Mouse (Mus musculus) hindbrain, embryonic 12.5 days (tissue): ENCODE measurements around the gene Ifit2. TPM values are rescaled to one million over a fixed set of nuclear protein-coding genes. Genes with fewer than 3 reads are reported as not detected.
"Not testable (repeated sequence)": the region's sequence is repeated elsewhere in the genome, so short reads cannot be mapped to it uniquely, and the experiment has no call there.

ENCODE experiments used
- ATAC-seq: fragments of 200-750 bp; cut with Nextera tagmentation; 2 replicates; pipeline ENCODE4 v1.8.0; 2017; ENCODE audit warnings: moderate TSS enrichment; ENCODE audit not compliant: low FRiP score
- H3K27ac ChIP-seq: fragments of 300-500 bp; sonication (generic); 2 replicates; pipeline ENCODE4 v1.5.1; 2016; ENCODE audit warnings: mild to moderate bottlenecking
- H3K27me3 ChIP-seq: fragments of 300-500 bp; sonication (generic); 2 replicates; pipeline ENCODE4 v1.6.1; 2016; ENCODE audit warnings: mild to moderate bottlenecking
- H3K36me3 ChIP-seq: fragments of 300-500 bp; sonication (generic); 2 replicates; pipeline ENCODE4 v1.6.1; 2016; ENCODE audit warnings: mild to moderate bottlenecking
- H3K4me1 ChIP-seq: fragments of 300-500 bp; sonication (generic); 2 replicates; pipeline ENCODE4 v1.6.1; 2016
- H3K4me2 ChIP-seq: fragments of 300-500 bp; sonication (generic); replicated peaks from 2 replicates; pipeline ENCODE4 v1.6.1; 2016; ENCODE audit warnings: mild to moderate bottlenecking
- H3K4me3 ChIP-seq: fragments of 300-500 bp; sonication (generic); 2 replicates; pipeline ENCODE4 v1.5.1; 2016; ENCODE audit warnings: mild to moderate bottlenecking
- H3K9ac ChIP-seq: fragments of 300-500 bp; sonication (generic); 2 replicates; pipeline ENCODE4 v1.6.1; 2016; ENCODE audit warnings: mild to moderate bottlenecking, moderate library complexity
- H3K9me3 ChIP-seq: fragments of 300-500 bp; sonication (generic); replicated peaks from 2 replicates; pipeline ENCODE4 v1.6.1; 2016; ENCODE audit warnings: mild to moderate bottlenecking
- WGBS: fragments of 180-500 bp; shearing (Covaris S2); methylation state at CpG from one replicate; pipeline ENCODE4 v1.1.7; 2016; 5-methylcytosine and 5-hydroxymethylcytosine counted together
- polyA plus RNA-seq: library from polyadenylated mRNA; unstranded; fragments of >200 nt; fragmentation: Nextera tagmentation; extraction: Ambion mirVana; gene quantifications from 2 replicates; pipeline ENCODE4 v1.2.1, GENCODE M21; 2016

Gene Ifit2
- polyA plus RNA-seq, 1 experiment from 2014 or later, result 4.2 TPM

DNA sequence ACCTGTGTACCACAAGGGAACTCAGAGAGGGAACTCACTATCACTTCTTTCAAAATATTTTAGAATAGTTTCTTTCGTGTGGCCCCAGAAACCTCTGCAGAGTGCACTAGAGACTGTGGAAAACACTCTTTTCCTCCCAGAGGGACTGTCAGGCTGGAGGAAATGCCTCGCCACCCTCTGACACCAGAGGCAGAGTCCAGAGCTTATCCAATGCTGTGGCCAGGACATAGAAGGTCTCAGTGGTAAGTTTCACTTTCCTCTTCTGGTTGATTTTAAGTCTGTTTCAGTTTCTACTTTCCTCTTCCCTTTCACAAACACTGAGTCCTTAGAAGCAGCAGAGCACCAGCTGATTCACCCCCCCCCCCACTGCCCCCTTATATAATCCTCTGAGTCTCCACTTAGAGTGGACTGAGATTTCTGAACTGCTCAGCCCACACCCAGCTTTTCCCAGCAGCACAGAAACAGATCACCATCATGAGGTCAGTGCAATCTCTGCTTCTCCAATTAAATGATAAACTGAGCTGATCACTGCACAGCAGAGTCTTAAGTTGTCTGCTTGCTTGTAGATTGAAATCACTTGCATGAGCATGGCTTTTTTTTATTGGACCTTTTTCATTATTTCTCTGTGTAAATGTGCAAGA, 32.8 kb downstream of the Ifit2 start, which contains the start of gene Ifit3:
Ifit3 (plus strand) TSS at position 406 of the 641 bp plus-strand sequence.
- H3K9me3 ChIP-seq, H3K4me1 ChIP-seq, H3K27me3 ChIP-seq, ATAC-seq, H3K27ac ChIP-seq, H3K36me3 ChIP-seq, H3K4me3 ChIP-seq, H3K4me2 ChIP-seq, H3K9ac ChIP-seq: not testable (repeated sequence)
- WGBS, result 66% methylated on average over 2 of the region's 2 CpGs

DNA sequence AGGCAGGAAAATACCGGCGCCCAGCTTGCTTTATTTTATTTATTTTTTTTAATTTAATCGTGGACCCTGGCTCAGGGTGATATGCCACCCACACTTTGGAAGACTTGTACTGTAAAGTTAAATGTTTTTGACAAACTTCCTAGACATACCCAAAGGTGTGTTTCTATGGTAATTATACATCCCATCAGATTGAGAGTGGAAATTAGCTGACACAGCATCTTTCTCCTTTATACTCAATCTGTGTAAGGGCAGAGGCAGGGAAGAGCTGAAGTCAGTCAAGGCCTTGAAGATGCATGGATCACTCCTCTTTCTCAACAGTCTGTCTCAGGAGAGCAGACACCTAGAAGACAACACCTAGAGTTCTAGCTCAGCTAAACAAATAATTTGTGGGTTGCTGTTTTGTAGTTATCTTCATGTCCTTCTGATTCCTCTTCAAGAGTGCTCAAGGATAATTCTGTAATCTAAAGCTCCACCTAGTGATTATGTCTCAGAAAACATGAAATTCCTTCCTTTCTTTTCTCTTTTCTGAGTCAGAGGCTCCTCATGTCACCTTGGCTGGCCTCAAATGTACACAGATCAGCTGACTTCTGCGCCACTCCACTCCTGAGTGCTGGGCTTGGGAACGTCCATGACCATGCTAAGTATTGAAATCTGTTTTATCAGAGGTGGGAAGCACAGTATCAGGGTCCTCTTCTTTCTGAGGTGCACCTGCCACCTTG, 35.4 kb downstream of the Ifit2 start:
- H3K9me3 ChIP-seq, H3K27me3 ChIP-seq, H3K4me2 ChIP-seq, H3K36me3 ChIP-seq, H3K4me3 ChIP-seq, H3K27ac ChIP-seq, H3K9ac ChIP-seq, ATAC-seq, H3K4me1 ChIP-seq: not testable (repeated sequence)
- WGBS, result 79% methylated on average over 5 of the region's 5 CpGs

DNA sequence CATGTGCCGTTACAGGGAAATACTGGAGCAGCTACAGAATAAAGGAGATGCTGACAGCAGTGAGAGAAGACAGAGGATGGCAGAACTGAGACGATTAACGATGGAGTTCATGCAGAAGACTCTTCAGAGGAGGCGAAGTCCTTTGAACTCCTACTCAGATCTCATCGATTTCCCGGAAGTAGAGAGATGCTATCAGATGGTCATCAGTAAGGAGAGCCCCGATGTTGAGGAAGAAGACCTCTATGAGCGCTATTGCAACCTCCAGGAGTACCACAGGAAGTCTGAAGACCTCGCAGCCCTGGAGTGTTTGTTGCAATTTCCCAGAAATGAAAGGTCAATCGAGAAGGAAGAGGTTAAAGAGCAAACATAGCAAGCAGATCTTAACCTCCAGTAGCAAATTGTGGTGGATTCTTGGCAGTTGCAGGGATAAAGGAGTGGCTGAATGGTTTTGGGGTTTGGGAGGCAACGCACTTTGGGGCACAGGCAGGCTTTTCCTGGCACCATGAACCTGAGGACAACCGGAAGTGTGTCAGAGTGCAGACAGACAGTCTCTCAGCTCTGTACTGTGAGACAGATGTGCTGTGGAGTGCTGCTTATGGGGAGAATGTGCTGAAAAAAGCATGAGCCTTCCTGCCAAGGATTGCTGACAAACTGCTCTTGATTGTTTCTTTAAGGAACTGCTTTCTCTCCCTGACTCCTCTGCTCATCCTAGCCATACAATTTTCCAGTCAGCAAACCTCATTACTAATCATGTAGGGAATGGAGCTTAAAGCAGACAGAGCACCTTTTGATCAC, 37.6 kb downstream of the Ifit2 start:
- not testable (repeated sequence) for H3K27me3 ChIP-seq, H3K4me3 ChIP-seq, ATAC-seq, H3K27ac ChIP-seq, H3K9ac ChIP-seq, H3K36me3 ChIP-seq, H3K4me1 ChIP-seq, H3K4me2 ChIP-seq, H3K9me3 ChIP-seq
- WGBS, result 81% methylated on average over 7 of the region's 12 CpGs

DNA sequence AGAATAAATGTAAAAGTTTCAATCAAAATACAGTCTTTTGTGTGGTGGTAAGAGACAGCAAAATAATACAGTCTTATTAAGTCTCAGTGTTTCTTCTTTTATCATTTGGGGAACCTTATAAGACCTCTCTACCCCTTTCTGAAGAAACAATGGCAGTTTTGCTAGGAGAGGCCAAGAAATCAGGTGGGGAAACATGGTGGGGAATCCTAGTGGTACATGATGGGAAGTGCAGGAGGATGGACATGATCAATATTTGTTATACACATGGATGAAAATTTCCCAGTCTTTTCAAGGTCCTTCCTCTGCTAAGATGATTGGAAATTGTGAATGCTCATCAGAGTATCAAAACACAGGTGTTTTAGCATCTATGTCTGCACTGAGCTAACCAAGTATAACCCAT, 38.5 kb downstream of the Ifit2 start:
- Histone ChIP-seq H3K9ac (no peak overlapping the region), H3K4me3 (no peak overlapping the region), H3K27me3 (no peaks in the 10 kb centered on the region), H3K27ac (no peak overlapping the region), H3K4me1 (no peaks in the 10 kb centered on the region), H3K36me3 (no peaks in the 10 kb centered on the region), H3K9me3 (no peaks in the 10 kb centered on the region), H3K4me2 (no peak overlapping the region)
- no peak for ATAC-seq

DNA sequence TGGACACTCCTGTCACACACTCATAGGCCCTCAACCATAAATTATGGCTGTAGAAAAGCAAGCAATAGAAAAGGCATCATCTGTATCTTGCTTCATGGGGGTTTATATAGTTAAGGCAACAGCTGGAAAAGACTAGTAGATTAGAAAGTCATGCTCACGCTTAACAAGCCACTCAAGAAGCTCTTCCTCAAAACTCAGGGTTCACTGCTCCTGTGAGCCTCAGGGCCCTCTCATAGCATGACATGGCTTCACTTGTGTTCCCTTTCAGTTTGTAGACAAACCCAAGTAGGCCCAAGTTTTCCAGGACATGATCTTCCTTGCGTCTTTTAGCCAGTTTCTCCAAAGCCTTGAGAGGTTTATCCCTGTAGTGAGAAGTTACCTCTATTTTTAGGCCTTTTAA, 43.0 kb downstream of the Ifit2 start:
- Histone ChIP-seq H3K4me1 (no peaks in the 10 kb centered on the region), H3K9ac (no peak overlapping the region), H3K4me3 (no peak overlapping the region), H3K4me2 (no peak overlapping the region), H3K27ac (no peak overlapping the region), H3K36me3 (no peaks in the 10 kb centered on the region), H3K9me3 (no peaks in the 10 kb centered on the region), H3K27me3 (no peaks in the 10 kb centered on the region)
- 91% methylated on average over 2 of the region's 2 CpGs for WGBS
- no peak for ATAC-seq

DNA sequence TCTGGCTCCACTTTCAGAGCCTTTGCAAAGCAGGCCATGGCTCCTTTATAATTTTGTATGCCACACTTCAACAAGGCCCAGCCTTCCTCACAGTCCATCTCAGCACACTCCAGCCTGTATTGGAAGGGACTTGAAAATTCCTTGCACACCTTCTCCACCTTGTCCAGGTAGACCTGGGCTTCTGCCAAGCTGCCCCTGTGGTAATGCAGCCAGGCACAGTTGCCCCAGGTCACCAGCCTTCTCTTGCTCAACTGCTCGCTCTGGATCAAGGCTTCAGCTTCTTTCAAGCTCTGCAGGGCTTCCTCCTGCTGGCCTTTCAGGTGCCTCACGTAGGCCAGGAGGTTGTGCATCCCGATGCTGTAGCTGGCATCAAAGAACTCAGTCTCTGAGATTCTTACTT, 44.0 kb downstream of the Ifit2 start:
- H3K4me2 ChIP-seq, H3K4me3 ChIP-seq, H3K9me3 ChIP-seq, H3K36me3 ChIP-seq, H3K27ac ChIP-seq, H3K9ac ChIP-seq, H3K27me3 ChIP-seq, H3K4me1 ChIP-seq, ATAC-seq: not testable (repeated sequence)
- WGBS, result 88% methylated on average over 3 of the region's 3 CpGs

DNA sequence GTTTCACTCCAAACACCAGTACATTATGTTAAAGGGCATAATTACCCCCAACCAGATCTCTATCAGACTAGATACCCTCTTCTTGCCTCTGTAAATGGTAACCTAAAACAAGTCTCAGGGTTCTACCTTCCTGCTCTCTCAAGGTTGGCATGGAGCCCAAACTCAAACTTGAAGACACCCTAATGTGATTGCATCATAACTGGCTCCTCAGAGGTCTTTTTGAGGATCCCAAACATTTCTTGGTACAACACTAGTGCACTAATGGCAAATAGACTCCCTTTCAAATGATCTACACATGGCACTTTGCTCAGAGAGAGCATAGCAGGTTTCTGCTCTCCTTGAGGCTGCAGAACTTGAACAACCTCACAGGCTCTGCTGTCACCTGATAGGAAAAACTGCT, 46.3 kb downstream of the Ifit2 start:
- H3K4me1 ChIP-seq, result no peaks in the 10 kb centered on the region
- no peak overlapping the region for H3K27ac ChIP-seq
- no peaks in the 10 kb centered on the region for H3K36me3 ChIP-seq
- no peak for ATAC-seq
- H3K27me3 ChIP-seq, result no peaks in the 10 kb centered on the region
- H3K4me2 ChIP-seq, result no peak overlapping the region
- H3K9ac ChIP-seq, result no peak overlapping the region
- no peak overlapping the region for H3K4me3 ChIP-seq
- H3K9me3 ChIP-seq, result 0 out of 2 replicates have a peak, but pooled peaks cover 2% of the 10 kb centered on the region

DNA sequence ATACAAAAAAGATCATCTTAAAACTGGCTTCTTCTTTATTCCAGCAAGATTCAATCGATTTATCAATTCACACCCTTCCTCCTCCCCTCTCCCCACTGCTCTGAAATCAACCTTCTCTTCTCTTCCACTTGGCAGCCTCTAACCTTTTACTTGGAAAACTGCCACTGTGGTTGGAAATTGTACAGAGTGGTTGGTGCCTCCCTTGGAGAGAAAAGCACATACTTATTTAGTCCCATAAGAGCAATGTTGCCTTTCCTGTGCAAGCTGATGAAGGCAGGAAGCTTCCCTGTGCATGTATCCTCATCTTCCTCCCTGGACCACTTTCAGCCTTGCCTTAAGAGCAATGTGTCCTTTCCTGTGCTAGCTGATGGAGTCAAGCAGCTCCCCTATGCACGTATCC, 47.8 kb downstream of the Ifit2 start:
- WGBS, result 94% methylated on average over 2 of the region's 2 CpGs
- ATAC-seq, result no peak

DNA sequence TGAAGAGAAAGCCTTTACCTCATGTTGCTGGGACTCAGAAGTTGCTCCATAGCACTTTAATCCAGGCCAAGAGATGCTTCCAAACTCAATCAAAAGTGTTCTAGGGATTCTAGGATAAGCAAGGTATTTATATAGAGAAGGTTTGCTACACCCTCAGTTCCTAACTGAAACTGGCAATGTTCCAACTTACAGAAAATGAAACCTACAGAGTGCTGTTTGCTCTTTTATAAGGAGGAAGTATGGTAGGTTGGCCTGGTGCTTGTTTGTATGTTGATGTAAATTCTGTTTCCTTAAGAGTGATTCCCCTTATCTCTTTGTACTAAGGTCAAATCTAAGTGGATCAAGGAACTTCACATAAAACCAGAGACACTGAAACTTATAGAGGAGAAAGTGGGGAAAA, 48.8 kb downstream of the Ifit2 start:
- not testable (repeated sequence) for H3K27me3 ChIP-seq, H3K9me3 ChIP-seq, H3K4me2 ChIP-seq, H3K4me3 ChIP-seq, H3K36me3 ChIP-seq, H3K9ac ChIP-seq, H3K27ac ChIP-seq, ATAC-seq, H3K4me1 ChIP-seq

More for the DNA sequence above, 47.8 kb downstream of the Ifit2 start:
- no peaks in the 10 kb centered on the region for H3K36me3 ChIP-seq
- no peak overlapping the region for H3K27ac ChIP-seq
- H3K4me2 ChIP-seq, result no peak overlapping the region
- no peak overlapping the region for H3K4me3 ChIP-seq
- no peaks in the 10 kb centered on the region for H3K4me1 ChIP-seq
- H3K9ac ChIP-seq, result no peak overlapping the region
- H3K27me3 ChIP-seq, result no peaks in the 10 kb centered on the region
- H3K9me3 ChIP-seq, result 0 out of 2 replicates have a peak, but pooled peaks cover 2% of the 10 kb centered on the region

DNA sequence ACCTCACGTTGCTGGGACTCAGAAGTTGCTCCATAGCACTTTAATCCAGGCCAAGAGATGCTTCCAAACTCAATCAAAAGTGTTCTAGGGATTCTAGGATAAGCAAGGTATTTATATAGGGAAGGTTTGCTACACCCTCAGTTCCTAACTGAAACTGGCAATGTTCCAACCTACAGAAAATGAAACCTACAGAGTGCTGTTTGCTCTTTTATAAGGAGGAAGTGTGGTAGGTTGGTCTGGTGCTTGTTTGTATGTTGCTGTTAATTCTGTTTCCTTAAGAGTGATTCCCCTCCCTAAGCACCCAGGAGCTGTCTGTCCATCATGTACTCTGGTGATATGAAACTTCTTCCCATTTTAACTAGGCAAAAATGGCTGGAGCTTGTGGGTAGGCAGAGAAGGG, 51.4 kb downstream of the Ifit2 start, which contains the start of gene Ifit1bl1:
Ifit1bl1 (minus strand) TSS at position 69 of the 400 bp plus-strand sequence.
- not testable (repeated sequence) for H3K9ac ChIP-seq, H3K27me3 ChIP-seq, ATAC-seq, H3K27ac ChIP-seq, H3K36me3 ChIP-seq, H3K4me3 ChIP-seq, H3K4me1 ChIP-seq, H3K4me2 ChIP-seq, H3K9me3 ChIP-seq
- 30% methylated on average over 1 of the region's 1 CpGs for WGBS

DNA sequence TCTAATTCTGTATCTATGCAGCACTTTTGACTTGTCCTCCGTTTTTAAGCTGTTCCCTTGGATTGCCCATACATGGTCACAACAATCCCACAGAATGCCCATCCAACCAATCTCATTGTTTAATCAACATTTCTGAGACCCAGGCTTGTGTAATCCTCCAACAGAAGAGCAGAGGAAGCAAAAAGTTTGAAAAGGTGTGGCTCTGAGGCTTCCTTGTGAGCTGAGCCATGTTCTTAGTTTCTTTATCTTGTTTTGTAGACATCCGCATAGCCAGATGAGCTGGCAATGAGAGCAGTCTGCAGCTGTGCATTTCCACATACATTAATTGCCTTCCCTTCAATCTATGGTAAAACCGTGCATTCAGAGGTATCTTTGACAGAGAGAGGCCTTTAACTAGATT, 55.0 kb downstream of the Ifit2 start:
- no peak for ATAC-seq
- Histone ChIP-seq H3K27ac (no peak overlapping the region), H3K4me2 (no peak overlapping the region), H3K36me3 (no peaks in the 10 kb centered on the region), H3K27me3 (no peaks in the 10 kb centered on the region), H3K9me3 (0 out of 2 replicates have a peak, but pooled peaks cover 2% of the 10 kb centered on the region), H3K4me3 (no peak overlapping the region), H3K9ac (no peak overlapping the region), H3K4me1 (no peaks in the 10 kb centered on the region)
- 88% methylated on average over 3 of the region's 3 CpGs for WGBS

DNA sequence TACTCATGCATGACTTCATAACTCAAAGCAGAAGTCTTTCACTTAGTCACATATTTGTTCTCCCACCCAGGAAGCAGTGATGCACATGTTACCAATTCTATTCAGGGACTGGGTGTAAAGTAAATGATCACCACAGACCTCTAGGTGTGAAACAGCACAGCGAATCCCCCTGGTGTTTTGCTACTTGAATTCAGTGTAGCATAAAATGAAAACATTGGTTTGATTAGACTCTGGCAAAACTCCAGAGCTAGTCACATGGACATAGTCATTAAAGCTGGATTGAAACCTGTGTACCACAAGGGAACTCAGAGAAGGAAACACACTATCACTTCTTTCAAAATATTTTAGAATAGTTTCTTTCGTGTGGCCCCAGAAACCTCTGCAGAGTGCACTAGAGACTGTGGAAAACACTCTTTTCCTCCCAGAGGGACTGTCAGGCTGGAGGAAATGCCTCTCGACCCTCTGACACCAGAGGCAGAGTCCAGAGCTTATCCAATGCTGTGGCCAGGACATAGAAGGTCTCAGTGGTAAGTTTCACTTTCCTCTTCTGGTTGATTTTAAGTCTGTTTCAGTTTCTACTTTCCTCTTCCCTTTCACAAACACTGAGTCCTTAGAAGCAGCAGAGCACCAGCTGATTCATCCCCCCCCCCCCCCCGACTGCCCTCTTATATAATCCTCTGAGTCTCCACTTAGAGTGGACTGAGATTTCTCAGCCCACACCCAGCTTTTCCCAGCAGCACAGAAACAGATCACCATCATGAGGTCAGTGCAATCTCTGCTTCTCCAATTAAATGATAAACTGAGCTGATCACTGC, 57.0 kb downstream of the Ifit2 start, which contains the start of gene Ifit3b:
Ifit3b (plus strand) TSS at position 734 of the 815 bp plus-strand sequence.
- H3K36me3 ChIP-seq, H3K9ac ChIP-seq, H3K27ac ChIP-seq, H3K4me3 ChIP-seq, H3K4me2 ChIP-seq, H3K9me3 ChIP-seq, ATAC-seq, H3K27me3 ChIP-seq, H3K4me1 ChIP-seq: not testable (repeated sequence)
- 55% methylated on average over 4 of the region's 4 CpGs for WGBS
